Comparison of ENCODE assay signal across 17 mouse cellular contexts in genomic region chr14:103682633-103683390, GRCm38 (mm10). TPM values are rescaled to one million over a fixed set of nuclear protein-coding genes. Genes with fewer than 3 reads are reported as not detected.
DNase-seq lines count a peak whose midpoint lies in the region; ATAC-seq lines count a peak whose summit lies in the region.
"Had no signal": no experiment of that assay in that cellular context is flagged by ENCODE, and none has a peak within 500 bp of the region (broad histone marks: within the 10 kb centered on the region; RNA-seq: fewer than 3 reads in every experiment).

No protein-coding gene starts in this region.

- peak; percentile 22 for DNase-seq in embryo, embryonic 11 days
- no peak for DNase-seq in embryo, embryonic 10 days (ENCODE audit: low spot score)
- peak; percentile 46 for DNase-seq in layer of hippocampus, adult 9-10 months (ENCODE audit: low spot score)
- DNase-seq in layer of hippocampus, postnatal 10 days (ENCODE audit: low spot score in 2 of 2): no peak
- DNase-seq in midbrain, embryonic 14.5 days: peak; percentile 26
- DNase-seq in adrenal gland, postnatal 10 days: no peak
- DNase-seq: adrenal gland, adult 2 months; cerebellum, postnatal 25 days; heart, adult 18-20 months; kidney, postnatal 25 days; left cerebral cortex, postnatal 4 days; spleen, adult 18-20 months had no signal

- ATAC-seq in forebrain, embryonic 13.5 days: no peak
- no peak for ATAC-seq in midbrain, embryonic 14.5 days (ENCODE audit: low FRiP score, low TSS enrichment)
- no peak for ATAC-seq in inflammation-experienced regulatory T-cells, adult 6 months
- ATAC-seq: intestine, embryonic 16.5 days; liver, embryonic 12.5 days had no signal

- peak overlapping the region; percentile 1; the same call in 1 of the 2 replicates for H3K27ac ChIP-seq in forebrain, embryonic 13.5 days
- no peak overlapping the region for H3K27ac ChIP-seq in midbrain, embryonic 14.5 days (replicated peaks; ENCODE audit: low read depth, low read length)
- H3K27ac ChIP-seq: liver, embryonic 12.5 days had no signal

- H3K4me2 ChIP-seq in forebrain, embryonic 13.5 days: no peak overlapping the region
- H3K4me2 ChIP-seq in midbrain, embryonic 14.5 days (ENCODE audit: low read length): no peak overlapping the region
- H3K4me2 ChIP-seq: liver, embryonic 12.5 days had no signal

- H3K9me3 ChIP-seq in forebrain, embryonic 13.5 days (replicated peaks): 0 out of 2 replicates have a peak, but pooled peaks cover 5% of the 10 kb centered on the region
- no peaks in the 10 kb centered on the region for H3K9me3 ChIP-seq in midbrain, embryonic 14.5 days (ENCODE audit: control insufficient read depth, low read length)
- H3K9me3 ChIP-seq: liver, embryonic 12.5 days had no signal

- peaks cover 24% of the 10 kb centered on the region for H3K36me3 ChIP-seq in forebrain, embryonic 13.5 days (ENCODE audit: poor library complexity, severe bottlenecking)
- peaks cover 19% of the 10 kb centered on the region for H3K36me3 ChIP-seq in midbrain, embryonic 14.5 days (ENCODE audit: control insufficient read depth, insufficient read depth, low read length)
- H3K36me3 ChIP-seq: liver, embryonic 12.5 days had no signal

- H3K27me3 ChIP-seq in forebrain, embryonic 13.5 days: no peaks in the 10 kb centered on the region
- H3K27me3 ChIP-seq in midbrain, embryonic 14.5 days (ENCODE audit: control insufficient read depth, insufficient read depth, low read length): no peaks in the 10 kb centered on the region
- H3K27me3 ChIP-seq: liver, embryonic 12.5 days; megakaryocyte, embryonic 14.5 days had no signal

- 40% methylated on average over 9 of the region's 9 CpGs for WGBS in forebrain, embryonic 13.5 days
- WGBS in midbrain, embryonic 14.5 days: 28% methylated on average over 9 of the region's 9 CpGs

- H3K9ac ChIP-seq in forebrain, embryonic 13.5 days: no peak overlapping the region
- H3K9ac ChIP-seq in midbrain, embryonic 14.5 days (replicated peaks; ENCODE audit: low read length): no peak overlapping the region
- H3K9ac ChIP-seq: liver, embryonic 12.5 days had no signal

- no peak overlapping the region for H3K4me3 ChIP-seq in forebrain, embryonic 13.5 days
- no peak overlapping the region for H3K4me3 ChIP-seq in midbrain, embryonic 14.5 days (replicated peaks; ENCODE audit: low read depth, low read length)
- H3K4me3 ChIP-seq: liver, embryonic 12.5 days; megakaryocyte, embryonic 14.5 days had no signal

- peaks cover 56% of the 10 kb centered on the region for H3K4me1 ChIP-seq in forebrain, embryonic 13.5 days
- H3K4me1 ChIP-seq in midbrain, embryonic 14.5 days (ENCODE audit: control insufficient read depth, insufficient read depth, low read length): peaks cover 37% of the 10 kb centered on the region
- H3K4me1 ChIP-seq: liver, embryonic 12.5 days; megakaryocyte, embryonic 14.5 days had no signal

RNA-seq across cellular contexts. Expression of gene Slain1, which starts 32.8 kb away (rescaled TPM):
- 10 to 100 TPM; 59.7 to 65.2 TPM for total RNA-seq in layer of hippocampus, postnatal 10 days (2021)
- 11.4 and 14.0 TPM in 2 replicates for polyA plus RNA-seq in forebrain, embryonic 13.5 days (2015; fragmentation: Nextera tagmentation; extraction: Ambion mirVana)
- polyA plus RNA-seq in midbrain, embryonic 14.5 days (2014; fragmentation: Nextera tagmentation; extraction: Ambion mirVana): 30.8 and 33.1 TPM in 2 replicates
- polyA plus RNA-seq in inflammation-experienced regulatory T-cells, adult 6 months (2017; shearing (Covaris generic)): 10 to 100 TPM; 11.1 to 18.2 (median 16.1) TPM
- total RNA-seq in adrenal gland, postnatal 10 days (2021): 1 to 10 TPM; 1.5 to 1.8 TPM

Comparison
In these comparisons a context has a peak if more than half of its experiments do, and no peak if none do; other contexts are left out.
1. DNase-seq: peak in embryo, embryonic 11 days (single experiment), layer of hippocampus, adult 9-10 months (single experiment) and midbrain, embryonic 14.5 days (single experiment); none in embryo, embryonic 10 days (single experiment), layer of hippocampus, postnatal 10 days (0 of 2) and adrenal gland, postnatal 10 days (single experiment).